Mouse (Mus musculus): Measurements from ENCODE around the gene Ptgfrn.

- TF ChIP-seq POLR2AphosphoS2 (IDR thresholded peaks at IDR 0.05; ENCODE audit: low read depth, low read length) (no peak), CTCF (conservative IDR thresholded peaks at IDR 0.05 in 1 of 2, IDR thresholded peaks at IDR 0.05 in 1 of 2; ENCODE audit: low read depth in 2 of 2, low read length in 2 of 2) (no peak), POLR2A (IDR thresholded peaks at IDR 0.05; ENCODE audit: low read depth, low read length) (no peak), EP300 (IDR thresholded peaks at IDR 0.05; ENCODE audit: low read length) (no peak), E2F4 (IDR thresholded peaks at IDR 0.05; ENCODE audit: insufficient replicate concordance, low read depth, low read length) (no peak), CHD1 (IDR thresholded peaks at IDR 0.05; ENCODE audit: low read depth, low read length) (no peak)
These were observed 31.7 kb downstream of the Ptgfrn start for GRCm38 (mm10) chr3:101078344-101078743.
